Mouse (Mus musculus): ENCODE measurements around the gene Prkx. TPM values are rescaled to one million over a fixed set of nuclear protein-coding genes. Genes with fewer than 3 reads are reported as not detected.
A peak's percentile ranks its signal among the peaks of the same experiment; 100 is the strongest.

Prkx gene
- total and polyA plus RNA-seq, 2 experiments from 2014 or later = 21.7 to 27.4 TPM

DNA sequence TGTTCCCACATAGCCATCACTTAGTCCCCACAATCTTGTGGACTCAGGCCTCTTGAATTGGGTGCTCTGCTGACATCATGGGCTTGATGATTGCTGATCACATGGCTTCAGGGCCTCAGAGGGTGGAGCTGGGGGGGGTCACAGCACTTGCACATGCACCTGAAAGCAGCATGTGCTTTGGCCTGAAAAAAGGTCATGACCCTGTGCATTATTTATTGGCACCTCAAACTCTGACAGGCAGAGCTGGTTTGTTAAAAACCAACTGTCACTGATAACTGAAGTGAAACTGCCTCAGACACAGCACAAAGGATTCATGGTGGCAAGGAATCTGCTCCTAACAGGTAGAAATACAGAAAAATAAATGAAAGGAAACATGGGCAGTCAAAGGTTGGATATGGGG lies 1.7 kb upstream of the Prkx start:
- DNase-seq = no peak
- Histone ChIP-seq H3K4me3 (ENCODE audit: low read depth, low read length) (no peak overlapping the region), H3K4me1 (ENCODE audit: insufficient read depth) (no peaks in the 10 kb centered on the region), H3K9me3 (ENCODE audit: low read length) (no peaks in the 10 kb centered on the region), H3K27me3 (ENCODE audit: insufficient read depth, low read length) (no peaks in the 10 kb centered on the region), H3K27ac (ENCODE audit: low read depth, low read length) (no peak overlapping the region), H3K4me2 (ENCODE audit: low read depth) (no peak overlapping the region), H3K9ac (no peak overlapping the region), H3K36me3 (ENCODE audit: insufficient read depth) (no peaks in the 10 kb centered on the region)
- no peak for ATAC-seq
- no peak for TF ChIP-seq CTCF (IDR thresholded peaks at IDR 0.05; ENCODE audit: low read depth)

DNA sequence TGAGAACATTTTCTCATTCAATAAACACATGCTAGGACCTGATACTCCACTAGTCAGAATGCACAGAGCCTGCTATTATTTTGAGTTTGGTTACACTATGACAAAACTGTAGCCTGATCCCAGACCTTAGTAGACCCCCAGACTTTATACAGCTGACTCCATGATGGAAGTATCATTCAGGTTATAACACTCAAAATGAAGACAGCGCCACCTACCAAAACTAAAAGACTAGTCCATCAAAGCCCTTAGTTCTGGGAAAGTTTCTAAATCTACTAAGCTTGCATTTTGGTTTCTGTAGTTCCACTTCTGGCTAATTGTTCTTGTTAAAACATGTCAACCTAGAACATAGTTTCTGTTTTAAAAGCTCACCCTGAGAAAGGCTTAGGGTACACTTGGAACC lies 838 bp upstream of the Prkx start:
- Histone ChIP-seq H3K27ac (ENCODE audit: low read depth, low read length) (no peak overlapping the region), H3K4me2 (ENCODE audit: low read depth) (peak overlapping the region; percentile 57; the same call in 1 of the 2 replicates), H3K36me3 (ENCODE audit: insufficient read depth) (no peaks in the 10 kb centered on the region), H3K9ac (no peak overlapping the region), H3K4me3 (ENCODE audit: low read depth, low read length) (peak overlapping the region; percentile 56; the same call in 1 of the 2 replicates), H3K4me1 (ENCODE audit: insufficient read depth) (no peaks in the 10 kb centered on the region), H3K9me3 (ENCODE audit: low read length) (no peaks in the 10 kb centered on the region), H3K27me3 (ENCODE audit: insufficient read depth, low read length) (no peaks in the 10 kb centered on the region)
- peak; percentile 11; the same call in 1 of the 2 replicates for TF ChIP-seq CTCF (IDR thresholded peaks at IDR 0.05; ENCODE audit: low read depth)
- WGBS = 61% methylated on average over 1 of the region's 1 CpGs
- DNase-seq (peak; percentile 4), ATAC-seq (no peak)

DNA sequence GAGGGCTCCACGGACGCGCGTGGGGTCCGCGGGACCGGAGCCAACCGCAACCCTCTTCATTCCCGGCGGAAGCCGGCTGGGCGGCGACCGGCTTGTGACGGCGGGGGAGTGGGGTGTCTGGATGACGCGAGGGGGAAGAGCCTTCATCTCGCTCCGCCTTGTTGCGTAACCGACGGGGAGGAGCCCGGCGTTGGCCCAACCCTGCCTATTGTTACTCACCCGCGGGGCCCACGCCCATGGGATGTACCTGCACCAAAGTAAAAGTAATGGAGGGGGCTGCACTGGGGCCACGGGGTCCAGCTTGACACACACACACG lies 262 bp downstream of the Prkx start:
- Histone ChIP-seq H3K4me1 (ENCODE audit: insufficient read depth) (no peaks in the 10 kb centered on the region), H3K27me3 (ENCODE audit: insufficient read depth, low read length) (no peaks in the 10 kb centered on the region), H3K4me3 (ENCODE audit: low read depth, low read length) (peak overlapping the region; percentile 56), H3K36me3 (ENCODE audit: insufficient read depth) (no peaks in the 10 kb centered on the region), H3K9ac (peak overlapping the region; percentile 60), H3K9me3 (ENCODE audit: low read length) (no peaks in the 10 kb centered on the region), H3K4me2 (ENCODE audit: low read depth) (peak overlapping the region; percentile 57), H3K27ac (ENCODE audit: low read depth, low read length) (peak overlapping the region; percentile 87)
- peak; percentile 91 for DNase-seq
- peak; percentile 98 for ATAC-seq
- 20% methylated on average over 30 of the region's 30 CpGs for WGBS
- no peak for TF ChIP-seq CTCF (IDR thresholded peaks at IDR 0.05; ENCODE audit: low read depth)

DNA sequence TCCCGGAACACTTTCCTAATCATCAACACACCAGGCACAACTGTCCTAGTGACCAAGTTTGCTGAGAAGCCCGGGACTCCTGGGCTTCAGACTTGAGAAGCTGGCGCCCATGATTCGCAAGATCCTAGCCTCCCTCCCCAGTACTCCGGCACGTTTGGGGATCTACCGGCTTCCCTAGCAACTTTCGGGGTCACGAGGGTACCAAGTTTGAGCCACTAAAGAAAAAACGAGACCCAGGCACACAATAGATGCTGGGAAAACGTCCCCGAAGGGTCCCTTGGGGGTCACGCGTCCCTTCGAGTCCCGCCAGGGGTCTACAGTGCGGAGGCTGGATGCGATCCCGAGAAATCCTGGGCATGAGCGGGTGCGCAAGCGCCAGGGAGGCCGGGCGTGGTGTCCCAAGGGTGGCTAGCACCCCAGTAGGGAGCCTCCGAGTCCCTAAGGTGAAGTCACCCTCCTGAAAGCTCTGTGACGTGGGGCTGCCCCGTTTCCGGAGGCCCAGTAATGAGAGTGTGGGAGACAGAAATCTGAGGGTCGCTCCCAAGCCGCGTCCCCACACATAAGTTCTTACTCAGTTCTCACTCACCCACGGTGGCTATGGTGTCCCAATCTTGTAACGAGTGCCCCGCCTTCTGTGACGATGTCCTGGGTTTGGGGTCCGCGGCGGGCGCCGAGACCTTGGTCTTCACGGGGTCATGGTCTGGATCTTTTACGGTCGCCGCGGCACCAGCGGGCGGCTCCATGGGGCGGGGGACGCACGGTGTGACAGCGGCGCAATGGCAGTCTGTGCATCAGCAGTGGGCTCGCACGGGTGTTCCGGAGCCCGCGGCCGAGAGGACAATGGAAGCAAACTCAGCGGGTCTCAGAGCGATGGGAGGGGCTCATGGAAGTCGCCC lies 868 bp downstream of the Prkx start:
- H3K27me3 ChIP-seq (ENCODE audit: insufficient read depth, low read length) = no peaks in the 10 kb centered on the region
- ATAC-seq = peak; percentile 70
- H3K4me1 ChIP-seq (ENCODE audit: insufficient read depth) = no peaks in the 10 kb centered on the region
- peak overlapping the region; percentile 87 for H3K27ac ChIP-seq (ENCODE audit: low read depth, low read length)
- H3K9me3 ChIP-seq (ENCODE audit: low read length) = no peaks in the 10 kb centered on the region
- H3K4me3 ChIP-seq (ENCODE audit: low read depth, low read length) = peak overlapping the region; percentile 56
- TF ChIP-seq CTCF (IDR thresholded peaks at IDR 0.05; ENCODE audit: low read depth) = no peak
- 20% methylated on average over 61 of the region's 61 CpGs for WGBS
- H3K4me2 ChIP-seq (ENCODE audit: low read depth) = peak overlapping the region; percentile 57
- no peaks in the 10 kb centered on the region for H3K36me3 ChIP-seq (ENCODE audit: insufficient read depth)
- DNase-seq = peak; percentile 34
- H3K9ac ChIP-seq = peak overlapping the region; percentile 60

DNA sequence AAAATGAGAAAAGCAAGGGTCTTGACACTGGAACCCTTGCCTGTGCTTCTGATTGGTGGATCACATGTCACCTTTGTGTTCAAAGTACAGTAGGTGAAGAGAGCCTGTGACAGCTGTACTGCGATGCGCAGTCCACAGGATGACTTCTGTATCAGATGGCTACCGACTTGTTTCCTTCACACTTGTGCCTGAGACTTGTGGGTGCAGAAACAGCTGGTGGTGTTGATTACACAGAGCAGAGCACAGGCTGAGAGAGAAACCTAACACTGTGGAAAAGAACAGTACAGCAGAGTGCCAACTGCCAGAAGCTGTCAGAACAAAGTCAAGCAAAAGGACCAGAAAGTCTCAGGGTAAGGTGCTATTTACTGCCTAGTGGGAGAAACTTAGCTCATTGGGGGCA lies 7.4 kb downstream of the Prkx start:
- DNase-seq (no peak), ATAC-seq (no peak)
- Histone ChIP-seq H3K4me2 (ENCODE audit: low read depth) (no peak overlapping the region), H3K9me3 (ENCODE audit: low read length) (no peaks in the 10 kb centered on the region), H3K4me3 (ENCODE audit: low read depth, low read length) (no peak overlapping the region), H3K9ac (no peak overlapping the region), H3K36me3 (ENCODE audit: insufficient read depth) (0 out of 2 replicates have a peak, but pooled peaks cover 3% of the 10 kb centered on the region), H3K27ac (ENCODE audit: low read depth, low read length) (no peak overlapping the region), H3K27me3 (ENCODE audit: insufficient read depth, low read length) (no peaks in the 10 kb centered on the region), H3K4me1 (ENCODE audit: insufficient read depth) (no peaks in the 10 kb centered on the region)
- TF ChIP-seq CTCF (IDR thresholded peaks at IDR 0.05; ENCODE audit: low read depth) = no peak
- 91% methylated on average over 3 of the region's 3 CpGs for WGBS

DNA sequence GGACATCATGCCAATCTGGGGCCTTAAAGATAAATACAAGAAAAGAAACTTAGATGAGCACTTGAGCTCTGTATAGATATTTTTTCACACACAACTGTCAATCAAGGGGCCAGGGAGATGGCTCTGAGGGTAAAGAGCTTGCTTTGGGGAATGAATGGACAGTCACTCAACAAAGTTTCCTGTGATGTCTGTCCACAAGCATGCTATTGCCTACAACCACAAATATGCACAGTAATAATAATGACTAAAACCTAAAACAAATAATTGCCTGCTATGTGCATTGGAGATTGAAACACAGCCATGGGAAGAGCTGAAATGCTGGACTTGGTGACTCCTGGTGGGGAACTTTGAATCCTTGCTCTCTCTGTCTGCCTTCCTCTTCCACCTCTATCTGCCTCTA lies 9.7 kb downstream of the Prkx start:
- Histone ChIP-seq H3K4me2 (ENCODE audit: low read depth) (no peak overlapping the region), H3K4me3 (ENCODE audit: low read depth, low read length) (no peak overlapping the region), H3K4me1 (ENCODE audit: insufficient read depth) (no peaks in the 10 kb centered on the region), H3K27me3 (ENCODE audit: insufficient read depth, low read length) (no peaks in the 10 kb centered on the region), H3K9ac (no peak overlapping the region), H3K36me3 (ENCODE audit: insufficient read depth) (peaks cover 10% of the 10 kb centered on the region), H3K9me3 (ENCODE audit: low read length) (no peaks in the 10 kb centered on the region), H3K27ac (ENCODE audit: low read depth, low read length) (no peak overlapping the region)
- ATAC-seq (no peak), DNase-seq (no peak)
- TF ChIP-seq CTCF (IDR thresholded peaks at IDR 0.05; ENCODE audit: low read depth) = no peak

DNA sequence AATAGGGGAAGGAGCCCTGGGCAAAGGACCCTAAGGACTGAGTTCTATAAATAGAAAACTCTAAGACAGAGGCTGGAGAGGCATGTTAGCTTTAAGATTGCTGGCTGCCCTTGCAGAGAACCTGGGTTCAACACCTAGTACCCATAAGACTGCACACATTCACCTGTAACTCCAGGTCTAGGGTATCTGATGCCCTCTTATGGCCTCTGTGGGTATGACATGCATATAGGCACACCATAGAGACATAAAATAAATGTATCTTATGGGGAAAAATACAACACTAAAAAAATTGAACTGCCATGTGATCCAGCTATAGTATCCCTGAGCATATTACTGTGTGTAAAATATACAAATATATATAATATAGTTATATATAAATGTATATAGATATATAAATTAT lies 18.3 kb downstream of the Prkx start:
- Histone ChIP-seq H3K9ac (no peak overlapping the region), H3K36me3 (ENCODE audit: insufficient read depth) (peaks cover 9% of the 10 kb centered on the region), H3K27ac (ENCODE audit: low read depth, low read length) (no peak overlapping the region), H3K4me3 (ENCODE audit: low read depth, low read length) (no peak overlapping the region), H3K4me1 (ENCODE audit: insufficient read depth) (no peaks in the 10 kb centered on the region), H3K4me2 (ENCODE audit: low read depth) (no peak overlapping the region), H3K9me3 (ENCODE audit: low read length) (no peaks in the 10 kb centered on the region), H3K27me3 (ENCODE audit: insufficient read depth, low read length) (no peaks in the 10 kb centered on the region)
- DNase-seq (no peak), ATAC-seq (no peak)
- TF ChIP-seq CTCF (IDR thresholded peaks at IDR 0.05; ENCODE audit: low read depth) = peak; percentile 32; the same call in 1 of the 2 replicates
